Mouse (Mus musculus): ENCODE measurements around the gene Tcp11l2. TPM values are rescaled to one million over a fixed set of nuclear protein-coding genes. Genes with fewer than 3 reads are reported as not detected.
A peak's percentile ranks its signal among the peaks of the same experiment; 100 is the strongest.

Gene Tcp11l2
- total and polyA plus RNA-seq, 2 experiments from 2014 or later = 11.2 to 18.9 TPM

DNA sequence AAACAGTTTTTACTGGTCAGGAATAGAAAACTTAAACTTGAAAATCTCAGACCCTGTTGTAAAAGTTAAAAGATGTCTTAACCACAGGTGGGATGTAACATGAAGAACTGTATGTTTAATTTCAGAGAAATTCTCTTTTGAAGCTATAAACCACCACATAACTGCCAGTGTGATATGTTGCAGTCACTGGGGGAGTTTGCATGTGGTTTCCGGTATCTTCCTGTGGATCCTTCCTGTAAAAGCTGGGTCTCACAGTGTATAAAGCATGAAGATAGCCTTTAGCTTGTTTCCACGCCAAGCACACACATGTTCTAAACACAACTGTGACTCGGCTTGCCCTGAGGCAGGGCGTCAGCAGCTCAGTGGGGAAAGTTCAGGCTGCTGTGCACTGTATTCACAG, 55.6 kb downstream of the Tcp11l2 start:
- ATAC-seq (no peak), DNase-seq (ENCODE audit: low spot score) (no peak)
- Histone ChIP-seq H3K4me1 (ENCODE audit: insufficient read depth, low read length) (no peaks in the 10 kb centered on the region), H3K27ac (no peak overlapping the region), H3K4me2 (ENCODE audit: low read depth, low read length) (no peak overlapping the region), H3K9me3 (ENCODE audit: low read length) (no peaks in the 10 kb centered on the region), H3K27me3 (ENCODE audit: insufficient read depth, low read length) (no peaks in the 10 kb centered on the region), H3K4me3 (ENCODE audit: low read length) (no peak overlapping the region), H3K9ac (replicated peaks; ENCODE audit: low read length) (no peak overlapping the region), H3K36me3 (ENCODE audit: insufficient read depth, low read length) (no peaks in the 10 kb centered on the region; the same call in none of the 2 replicates)
- no peak for TF ChIP-seq CTCF (IDR thresholded peaks at IDR 0.05; ENCODE audit: low read depth)
- WGBS = 85% methylated on average over 4 of the region's 4 CpGs

DNA sequence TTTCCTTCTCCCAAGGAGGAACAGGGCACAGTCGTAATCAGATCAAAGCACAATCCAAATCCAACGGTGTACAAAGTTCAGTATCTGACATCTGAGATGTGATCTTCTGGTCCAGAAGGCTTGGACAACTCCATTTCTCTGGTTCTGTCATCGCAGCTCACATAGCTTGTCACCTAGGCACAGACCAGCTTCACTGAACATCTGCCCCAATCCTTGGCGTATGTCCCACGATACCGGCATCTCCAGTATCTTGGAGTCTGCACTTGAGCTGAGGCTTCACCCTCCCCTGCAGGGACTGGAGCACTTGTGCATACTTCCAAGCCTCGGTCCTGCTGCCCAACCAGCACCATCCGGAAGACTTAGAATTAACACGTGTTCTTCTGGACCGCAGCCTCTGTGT, 60.2 kb downstream of the Tcp11l2 start:
- ATAC-seq (no peak), DNase-seq (ENCODE audit: low spot score) (no peak)
- Histone ChIP-seq H3K4me3 (ENCODE audit: low read length) (no peak overlapping the region), H3K9ac (replicated peaks; ENCODE audit: low read length) (no peak overlapping the region), H3K4me1 (ENCODE audit: insufficient read depth, low read length) (no peaks in the 10 kb centered on the region), H3K4me2 (ENCODE audit: low read depth, low read length) (no peak overlapping the region), H3K36me3 (ENCODE audit: insufficient read depth, low read length) (peaks cover 13% of the 10 kb centered on the region), H3K27me3 (ENCODE audit: insufficient read depth, low read length) (no peaks in the 10 kb centered on the region), H3K27ac (no peak overlapping the region), H3K9me3 (ENCODE audit: low read length) (no peaks in the 10 kb centered on the region)
- 91% methylated on average over 10 of the region's 10 CpGs for WGBS
- TF ChIP-seq CTCF (IDR thresholded peaks at IDR 0.05; ENCODE audit: low read depth) = no peak

- H3K9me3 ChIP-seq (ENCODE audit: low read length) = no peaks in the 10 kb centered on the region
- 84% methylated on average over 4 of the region's 4 CpGs for WGBS
- no peaks in the 10 kb centered on the region for H3K27me3 ChIP-seq (ENCODE audit: insufficient read depth, low read length)
- ATAC-seq (no peak), DNase-seq (ENCODE audit: low spot score) (no peak)
- H3K4me2 ChIP-seq (ENCODE audit: low read depth, low read length) = no peak overlapping the region
- TF ChIP-seq CTCF (IDR thresholded peaks at IDR 0.05; ENCODE audit: low read depth) = no peak
- H3K36me3 ChIP-seq (ENCODE audit: insufficient read depth, low read length) = peaks cover 13% of the 10 kb centered on the region; the same call in 1 of the 2 replicates
- no peaks in the 10 kb centered on the region for H3K4me1 ChIP-seq (ENCODE audit: insufficient read depth, low read length)
- H3K9ac ChIP-seq (replicated peaks; ENCODE audit: low read length) = no peak overlapping the region
- H3K4me3 ChIP-seq (ENCODE audit: low read length) = no peak overlapping the region
- H3K27ac ChIP-seq = no peak overlapping the region
Observed at GRCm38 (mm10) chr10:84638382-84638781, 62.0 kb downstream of the Tcp11l2 start.

- H3K36me3 ChIP-seq (ENCODE audit: insufficient read depth, low read length) = peaks cover 13% of the 10 kb centered on the region; the same call in 1 of the 2 replicates
- no peaks in the 10 kb centered on the region for H3K27me3 ChIP-seq (ENCODE audit: insufficient read depth, low read length)
- ATAC-seq (no peak), DNase-seq (ENCODE audit: low spot score) (no peak)
- TF ChIP-seq CTCF (IDR thresholded peaks at IDR 0.05; ENCODE audit: low read depth) = no peak
- WGBS = 80% methylated on average over 4 of the region's 4 CpGs
- H3K27ac ChIP-seq = no peak overlapping the region
- H3K4me2 ChIP-seq (ENCODE audit: low read depth, low read length) = no peak overlapping the region
- H3K9ac ChIP-seq (replicated peaks; ENCODE audit: low read length) = no peak overlapping the region
- no peaks in the 10 kb centered on the region for H3K4me1 ChIP-seq (ENCODE audit: insufficient read depth, low read length)
- no peak overlapping the region for H3K4me3 ChIP-seq (ENCODE audit: low read length)
- H3K9me3 ChIP-seq (ENCODE audit: low read length) = no peaks in the 10 kb centered on the region
Observed at GRCm38 (mm10) chr10:84639525-84640287, 63.3 kb downstream of the Tcp11l2 start.

- no peak overlapping the region for H3K27ac ChIP-seq
- 79% methylated on average over 7 of the region's 7 CpGs for WGBS
- H3K27me3 ChIP-seq (ENCODE audit: insufficient read depth, low read length) = no peaks in the 10 kb centered on the region
- no peak for TF ChIP-seq CTCF (IDR thresholded peaks at IDR 0.05; ENCODE audit: low read depth)
- H3K4me2 ChIP-seq (ENCODE audit: low read depth, low read length) = no peak overlapping the region
- no peak overlapping the region for H3K4me3 ChIP-seq (ENCODE audit: low read length)
- H3K9ac ChIP-seq (replicated peaks; ENCODE audit: low read length) = no peak overlapping the region
- no peak for DNase-seq (ENCODE audit: low spot score)
- ATAC-seq = no peak
- 0 out of 2 replicates have a peak, but pooled peaks cover 13% of the 10 kb centered on the region for H3K36me3 ChIP-seq (ENCODE audit: insufficient read depth, low read length)
- no peaks in the 10 kb centered on the region; the same call in 1 of the 2 replicates for H3K4me1 ChIP-seq (ENCODE audit: insufficient read depth, low read length)
- no peaks in the 10 kb centered on the region for H3K9me3 ChIP-seq (ENCODE audit: low read length)
Observed at GRCm38 (mm10) chr10:84640861-84641260, 64.4 kb downstream of the Tcp11l2 start.

DNA sequence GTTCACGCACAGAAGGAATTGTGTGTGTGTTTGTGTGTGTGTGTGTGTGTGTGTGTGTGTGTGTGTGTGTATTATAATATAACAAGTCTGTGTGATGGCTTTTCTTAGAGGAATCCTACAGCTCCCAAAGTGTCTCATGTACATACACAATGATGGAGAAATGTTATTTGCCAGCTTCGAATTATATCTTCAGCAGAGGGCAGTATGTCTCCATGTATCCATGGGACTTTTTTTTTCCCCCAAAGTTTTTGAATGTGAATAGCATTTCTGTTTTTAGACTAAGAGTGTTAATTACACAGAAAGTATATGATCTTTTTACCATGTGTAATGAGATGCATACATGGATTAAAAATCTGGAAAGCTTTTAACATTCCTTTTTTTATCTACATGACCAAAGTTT, 65.2 kb downstream of the Tcp11l2 start:
- no peak for ATAC-seq
- DNase-seq (ENCODE audit: low spot score) = peak; percentile 73
- Histone ChIP-seq H3K36me3 (ENCODE audit: insufficient read depth, low read length) (0 out of 2 replicates have a peak, but pooled peaks cover 13% of the 10 kb centered on the region), H3K4me1 (ENCODE audit: insufficient read depth, low read length) (no peaks in the 10 kb centered on the region; the same call in 1 of the 2 replicates), H3K27me3 (ENCODE audit: insufficient read depth, low read length) (no peaks in the 10 kb centered on the region), H3K9ac (replicated peaks; ENCODE audit: low read length) (no peak overlapping the region), H3K4me3 (ENCODE audit: low read length) (no peak overlapping the region), H3K27ac (no peak overlapping the region), H3K9me3 (ENCODE audit: low read length) (no peaks in the 10 kb centered on the region), H3K4me2 (ENCODE audit: low read depth, low read length) (no peak overlapping the region)
- TF ChIP-seq CTCF (IDR thresholded peaks at IDR 0.05; ENCODE audit: low read depth) = peak; percentile 62
- 75% methylated on average over 2 of the region's 2 CpGs for WGBS

DNA sequence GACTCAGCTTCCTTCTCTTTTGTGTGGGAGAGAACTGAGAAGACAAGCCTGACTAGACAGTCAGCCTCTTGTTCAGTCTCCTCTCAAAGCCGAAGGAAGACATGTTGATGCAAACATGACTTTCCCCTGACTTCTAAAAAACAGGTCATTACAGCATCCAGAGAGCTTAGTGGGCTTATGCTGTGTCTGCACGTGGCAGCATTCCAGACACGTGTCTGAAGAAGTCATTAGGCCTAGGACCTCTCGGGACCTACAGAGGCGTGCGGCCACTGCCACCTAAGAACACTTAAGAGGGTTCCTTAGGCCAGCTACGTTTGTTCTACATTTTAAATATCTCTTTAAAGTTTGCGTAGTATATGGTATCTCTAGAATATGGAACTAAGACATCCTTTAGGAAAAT, 69.5 kb downstream of the Tcp11l2 start:
- Histone ChIP-seq H3K36me3 (ENCODE audit: insufficient read depth, low read length) (peaks cover 6% of the 10 kb centered on the region; the same call in 1 of the 2 replicates), H3K4me2 (ENCODE audit: low read depth, low read length) (no peak overlapping the region), H3K27ac (no peak overlapping the region), H3K9me3 (ENCODE audit: low read length) (no peaks in the 10 kb centered on the region), H3K27me3 (ENCODE audit: insufficient read depth, low read length) (no peaks in the 10 kb centered on the region), H3K9ac (replicated peaks; ENCODE audit: low read length) (no peak overlapping the region), H3K4me3 (ENCODE audit: low read length) (no peak overlapping the region), H3K4me1 (ENCODE audit: insufficient read depth, low read length) (no peaks in the 10 kb centered on the region; the same call in 1 of the 2 replicates)
- TF ChIP-seq CTCF (IDR thresholded peaks at IDR 0.05; ENCODE audit: low read depth) = no peak
- peak; percentile 16 for DNase-seq (ENCODE audit: low spot score)
- 55% methylated on average over 8 of the region's 8 CpGs for WGBS
- ATAC-seq = no peak
